Mouse (Mus musculus) retina, adult 2 months (tissue): ENCODE results near the gene Pgbd1.
"Not testable (repeated sequence)": the region's sequence is repeated elsewhere in the genome, so short reads cannot be mapped to it uniquely, and the experiment has no call there.

Experiments used
- DNase-seq: peaks from one replicate; pipeline ENCODE4 v3.0.0-alpha.2; 2012; ENCODE audit warnings: low read depth, low spot score

Gene Pgbd1

GRCm38 (mm10) chr13:21415750-21416149 lies 25.1 kb downstream of the Pgbd1 start:
- DNase-seq: no peak

- no peak for DNase-seq
Measured at GRCm38 (mm10) chr13:21415266-21415665, 25.6 kb downstream of the Pgbd1 start.

GRCm38 (mm10) chr13:21414231-21415212 lies 26.3 kb downstream of the Pgbd1 start:
- no peak for DNase-seq

- DNase-seq: no peak
Measured at GRCm38 (mm10) chr13:21408805-21409459, 31.9 kb downstream of the Pgbd1 start.

GRCm38 (mm10) chr13:21407969-21408804 lies 32.7 kb downstream of the Pgbd1 start:
- DNase-seq: peak; percentile 86

GRCm38 (mm10) chr13:21407341-21407740 lies 33.5 kb downstream of the Pgbd1 start:
- DNase-seq: no peak

- DNase-seq: no peak
Measured at GRCm38 (mm10) chr13:21402848-21403247, 38.0 kb downstream of the Pgbd1 start.

- DNase-seq: peak; percentile 76
Measured at GRCm38 (mm10) chr13:21402287-21402846, 38.5 kb downstream of the Pgbd1 start, which contains the start of gene Zkscan3. TSS of gene Zkscan3 (minus strand) at chr13:21402755.

GRCm38 (mm10) chr13:21401636-21402286 lies 39.1 kb downstream of the Pgbd1 start:
- DNase-seq: no peak

- no peak for DNase-seq
Measured at GRCm38 (mm10) chr13:21401166-21401565, 39.7 kb downstream of the Pgbd1 start.

- no peak for DNase-seq
Measured at GRCm38 (mm10) chr13:21397486-21397885, 43.4 kb downstream of the Pgbd1 start.

GRCm38 (mm10) chr13:21396048-21396447 lies 44.8 kb downstream of the Pgbd1 start:
- not testable (repeated sequence) for DNase-seq

- DNase-seq: no peak
Measured at GRCm38 (mm10) chr13:21395623-21396022, 45.2 kb downstream of the Pgbd1 start.

- no peak for DNase-seq
Measured at GRCm38 (mm10) chr13:21395211-21395610, 45.6 kb downstream of the Pgbd1 start.

- no peak for DNase-seq
Measured at GRCm38 (mm10) chr13:21377773-21378172, 63.1 kb downstream of the Pgbd1 start.

GRCm38 (mm10) chr13:21372700-21373099 lies 68.2 kb downstream of the Pgbd1 start:
- no peak for DNase-seq
